Mouse (Mus musculus) thymus, postnatal 0 days (tissue): ENCODE measurements around the gene Olfr738. TPM values are rescaled to one million over a fixed set of nuclear protein-coding genes. Genes with fewer than 3 reads are reported as not detected.

ENCODE experiments used
- DNase-seq: peaks from one replicate; pipeline ENCODE4 v3.0.0-alpha.2; 2015; ENCODE audit warnings: low spot score
- polyA plus RNA-seq: library from polyadenylated mRNA; unstranded; fragments of >200 nt; fragmentation: Nextera tagmentation; extraction: Ambion mirVana; gene quantifications from 2 replicates; pipeline ENCODE4 v1.2.1, GENCODE M21; 2015

Olfr738 gene
- polyA plus RNA-seq: not detected in 2 replicates

GRCm38 (mm10) chr14:50407268-50407667, at the start of gene Olfr738:
Olfr738 (plus strand) TSS chr14:50407568.
- no peak for DNase-seq

GRCm38 (mm10) chr14:50357593-50357992, 49.8 kb upstream of the Olfr738 start, which contains the start of gene Tlr11:
Tlr11 (plus strand) TSS chr14:50357914.
- DNase-seq: no peak

- no peak for DNase-seq
Observed at GRCm38 (mm10) chr14:50360480-50360879, 46.9 kb upstream of the Olfr738 start.

GRCm38 (mm10) chr14:50363561-50363960, 43.8 kb upstream of the Olfr738 start:
- DNase-seq: no peak

GRCm38 (mm10) chr14:50380863-50381262, 26.5 kb upstream of the Olfr738 start, which contains the start of gene Olfr736:
Olfr736 (plus strand) TSS chr14:50381163.
- DNase-seq: no peak

GRCm38 (mm10) chr14:50418326-50418725, 11.0 kb downstream of the Olfr738 start, which contains the start of gene Olfr739:
Olfr739 (plus strand) TSS chr14:50418626.
- no peak for DNase-seq

GRCm38 (mm10) chr14:50445245-50445644, 37.9 kb downstream of the Olfr738 start, which contains the start of gene Olfr740:
Olfr740 (plus strand) TSS chr14:50445545.
- DNase-seq: no peak

Other genes starting within 250 kb of the Olfr738 start
- gene Olfr730, start 219.4 kb upstream of the Olfr738 start, polyA plus RNA-seq: not detected in 2 replicates
- not detected in 2 replicates for gene Olfr731, start 165.7 kb upstream of the Olfr738 start, polyA plus RNA-seq
- not detected in 2 replicates for gene Olfr732, start 123.4 kb upstream of the Olfr738 start, polyA plus RNA-seq
- not detected in 2 replicates for gene Olfr733, start 106.0 kb upstream of the Olfr738 start, polyA plus RNA-seq
- gene Olfr734, start 80.8 kb upstream of the Olfr738 start, polyA plus RNA-seq: not detected in 2 replicates
- 0.04 TPM in 1 of 2 replicates, not detected in the other for gene Olfr735, start 58.7 kb upstream of the Olfr738 start, polyA plus RNA-seq
- gene Tlr11, start 49.7 kb upstream of the Olfr738 start, polyA plus RNA-seq: 0.17 and 0.28 TPM in 2 replicates
- not detected in 2 replicates for gene Olfr736, start 26.4 kb upstream of the Olfr738 start, polyA plus RNA-seq
- gene Olfr739, start 11.1 kb downstream of the Olfr738 start, polyA plus RNA-seq: not detected in 2 replicates
- gene Olfr740, start 38.0 kb downstream of the Olfr738 start, polyA plus RNA-seq: not detected in 2 replicates
- gene Olfr741, start 65.2 kb downstream of the Olfr738 start, polyA plus RNA-seq: not detected in 2 replicates
- not detected in 2 replicates for gene Olfr742, start 96.0 kb downstream of the Olfr738 start, polyA plus RNA-seq
- not detected in 2 replicates for gene Olfr743, start 114.3 kb downstream of the Olfr738 start, polyA plus RNA-seq
- not detected in 2 replicates for gene Olfr744, start 207.3 kb downstream of the Olfr738 start, polyA plus RNA-seq
- gene Olfr745, start 231.8 kb downstream of the Olfr738 start, polyA plus RNA-seq: not detected in 2 replicates
- not detected in 2 replicates for gene Olfr746, start 239.5 kb downstream of the Olfr738 start, polyA plus RNA-seq